Mouse (Mus musculus) adrenal gland, postnatal 10 days (tissue): ENCODE results near the gene Flad1. TPM values are rescaled to one million over a fixed set of nuclear protein-coding genes. Genes with fewer than 3 reads are reported as not detected.

Source experiments
- total RNA-seq, 2 experiments: library from RNA; stranded (reverse); gene quantifications; 2 replicates each; pipeline ENCODE4 v1.2.3; 2021

Flad1 gene
- total RNA-seq, 2 experiments from 2014 or later, result 49.4 to 54.6 TPM

Other genes with a start within 250 kb of the Flad1 start
- gene Clk2, start 247.1 kb downstream of the Flad1 start, total RNA-seq, result 10 to 100 TPM; 42.0 to 65.6 TPM
- 10 to 100 TPM; 67.9 to 72.7 TPM for gene Scamp3, start 234.4 kb downstream of the Flad1 start, total RNA-seq
- 10 to 100 TPM; 16.2 to 24.8 TPM for gene Fam189b, start 228.7 kb downstream of the Flad1 start, total RNA-seq
- gene Gba, start 208.9 kb downstream of the Flad1 start, total RNA-seq, result 10 to 100 TPM; 47.8 to 48.1 TPM
- 10 to 100 TPM; 21.8 to 22.6 TPM for gene Thbs3, start 196.7 kb downstream of the Flad1 start, total RNA-seq
- gene Mtx1, start 184.8 kb downstream of the Flad1 start, total RNA-seq, result 100 to 1,000 TPM; 176 to 198 TPM
- gene Muc1, start 182.8 kb downstream of the Flad1 start, total RNA-seq, result under 1 TPM; 0.51 to 0.55 TPM
- gene Krtcap2, start 165.9 kb downstream of the Flad1 start, total RNA-seq, result 100 to 1,000 TPM; 109 to 116 TPM
- gene Trim46, start 165.6 kb downstream of the Flad1 start, total RNA-seq, result 1 to 10 TPM; 2.0 to 4.2 TPM
- 100 to 1,000 TPM; 115 to 122 TPM for gene Dpm3, start 152.5 kb downstream of the Flad1 start, total RNA-seq
- 10 to 100 TPM; 46.7 to 53.1 TPM for gene Slc50a1, start 141.3 kb downstream of the Flad1 start, total RNA-seq
- gene Efna1, start 130.7 kb downstream of the Flad1 start, total RNA-seq, result 10 to 100 TPM; 25.0 to 34.3 TPM
- gene Efna3, start 88.9 kb downstream of the Flad1 start, total RNA-seq, result under 1 TPM; 0.51 to 0.73 TPM
- 1 to 10 TPM; 1.7 to 2.2 TPM for gene Efna4, start 73.8 kb downstream of the Flad1 start, total RNA-seq
- 10 to 100 TPM; 62.8 to 68.9 TPM for gene Adam15, start 61.9 kb downstream of the Flad1 start, total RNA-seq
- under 1 TPM; 0.48 to 0.82 TPM for gene Dcst2, start 49.9 kb downstream of the Flad1 start, total RNA-seq
- under 1 TPM in 1 of 2 experiments, not detected in 1; 0.45 TPM for gene Dcst1, start 46.6 kb downstream of the Flad1 start, total RNA-seq
- gene Zbtb7b, start 17.1 kb downstream of the Flad1 start, total RNA-seq, result 10 to 100 TPM; 62.3 to 62.4 TPM
- under 1 TPM in 1 of 2 experiments, not detected in 1; 0.24 TPM for gene Lenep, start 9.1 kb downstream of the Flad1 start, total RNA-seq
- 10 to 100 TPM; 39.8 to 43.2 TPM for gene Cks1b, start 6.5 kb upstream of the Flad1 start, total RNA-seq
- 100 to 1,000 TPM in 1 of 2 experiments, 10 to 100 TPM in 1; 94.4 to 108 TPM for gene Shc1, start 6.6 kb upstream of the Flad1 start, total RNA-seq
- gene Pygo2, start 18.3 kb upstream of the Flad1 start, total RNA-seq, result 10 to 100 TPM; 34.2 to 36.9 TPM
- 10 to 100 TPM; 46.0 to 62.1 TPM for gene Pbxip1, start 24.8 kb upstream of the Flad1 start, total RNA-seq
- gene Pmvk, start 42.7 kb upstream of the Flad1 start, total RNA-seq, result 10 to 100 TPM; 15.3 to 17.1 TPM
- gene Kcnn3, start 108.3 kb upstream of the Flad1 start, total RNA-seq, result 1 to 10 TPM; 4.3 to 6.3 TPM